In genomic region chr3:87367511-87367910, GRCm38 (mm10) we compare ENCODE assay signal across 35 mouse cellular contexts. TPM values are rescaled to one million over a fixed set of nuclear protein-coding genes. Genes with fewer than 3 reads are reported as not detected.
"Had no signal": no experiment of that assay in that cellular context is flagged by ENCODE, and none has a peak within 500 bp of the region (broad histone marks: within the 10 kb centered on the region; RNA-seq: fewer than 3 reads in every experiment).

No protein-coding gene starts in this region.

- H3K36me3 ChIP-seq: embryonic facial prominence, embryonic 10.5 days; embryonic facial prominence, embryonic 12.5 days; embryonic facial prominence, embryonic 13.5 days; embryonic facial prominence, embryonic 15.5 days; forebrain, embryonic 10.5 days; forebrain, embryonic 12.5 days; forebrain, embryonic 15.5 days had no signal

- H3K9ac ChIP-seq: embryonic facial prominence, embryonic 12.5 days; embryonic facial prominence, embryonic 13.5 days; embryonic facial prominence, embryonic 15.5 days; forebrain, embryonic 12.5 days; forebrain, embryonic 13.5 days; forebrain, embryonic 15.5 days; forebrain, postnatal 0 days had no signal

- H3K27me3 ChIP-seq: embryonic facial prominence, embryonic 12.5 days; embryonic facial prominence, embryonic 13.5 days; embryonic facial prominence, embryonic 15.5 days; forebrain, embryonic 12.5 days; forebrain, embryonic 13.5 days; forebrain, embryonic 15.5 days had no signal

- H3K9me3 ChIP-seq: embryonic facial prominence, embryonic 10.5 days; embryonic facial prominence, embryonic 12.5 days; embryonic facial prominence, embryonic 13.5 days; embryonic facial prominence, embryonic 15.5 days; forebrain, embryonic 10.5 days; forebrain, embryonic 12.5 days; forebrain, embryonic 13.5 days; forebrain, embryonic 15.5 days had no signal

- DNase-seq: cerebellum, adult 2 months; cerebellum, adult 8-10 months; cerebellum, adult 9-10 months; cerebellum, adult 9-11 months; cerebellum, postnatal 10 days; cerebellum, postnatal 14 days; cerebellum, postnatal 25 days; cerebellum, postnatal 36 days; embryo, embryonic 11 days; forebrain, postnatal 0 days; gastrocnemius, adult 2 months; gastrocnemius, postnatal 10 days; gastrocnemius, postnatal 14 days; gastrocnemius, postnatal 25 days; gastrocnemius, postnatal 36 days; heart, adult 18-20 months; heart, adult 2 months had no signal

- H3K4me3 ChIP-seq: embryonic facial prominence, embryonic 10.5 days; embryonic facial prominence, embryonic 12.5 days; embryonic facial prominence, embryonic 13.5 days; embryonic facial prominence, embryonic 15.5 days; erythroblast, embryonic 14.5 days; forebrain, embryonic 10.5 days; forebrain, embryonic 12.5 days; forebrain, embryonic 13.5 days; forebrain, embryonic 15.5 days; gastrocnemius, adult 2 months; heart, adult 2 months had no signal

- H3K4me2 ChIP-seq: embryonic facial prominence, embryonic 12.5 days; embryonic facial prominence, embryonic 13.5 days; embryonic facial prominence, embryonic 15.5 days; forebrain, embryonic 12.5 days; forebrain, embryonic 13.5 days; forebrain, embryonic 15.5 days had no signal

- ATAC-seq: forebrain, embryonic 13.5 days; forebrain, embryonic 14.5 days; forebrain, embryonic 15.5 days; forebrain, embryonic 16.5 days; forebrain, postnatal 0 days had no signal

- H3K27ac ChIP-seq: embryonic facial prominence, embryonic 10.5 days; embryonic facial prominence, embryonic 12.5 days; embryonic facial prominence, embryonic 13.5 days; embryonic facial prominence, embryonic 15.5 days; forebrain, embryonic 10.5 days; forebrain, embryonic 12.5 days; forebrain, embryonic 13.5 days; forebrain, embryonic 15.5 days; gastrocnemius, adult 2 months; heart, adult 2 months had no signal

- H3K4me1 ChIP-seq: embryonic facial prominence, embryonic 10.5 days; embryonic facial prominence, embryonic 12.5 days; embryonic facial prominence, embryonic 13.5 days; embryonic facial prominence, embryonic 15.5 days; forebrain, embryonic 12.5 days; forebrain, embryonic 13.5 days; forebrain, embryonic 15.5 days had no signal

RNA-seq across cellular contexts. Expression of gene Fcrl1, which starts 8.7 kb away (rescaled TPM):
- total RNA-seq: forebrain, postnatal 0 days; gastrocnemius, adult 18-20 months; gastrocnemius, adult 2 months; gastrocnemius, postnatal 10 days; gastrocnemius, postnatal 14 days; gastrocnemius, postnatal 25 days; gastrocnemius, postnatal 36 days had no signal
- polyA plus RNA-seq: embryonic facial prominence, embryonic 10.5 days; embryonic facial prominence, embryonic 11.5 days; erythroblast, embryonic 14.5 days; forebrain, embryonic 10.5 days; forebrain, embryonic 11.5 days; forebrain, embryonic 12.5 days; forebrain, embryonic 13.5 days; forebrain, embryonic 15.5 days; forebrain, embryonic 16.5 days had no signal

RNA-seq across cellular contexts. Expression of gene Cd5l, which starts 9.8 kb away (rescaled TPM):
- total RNA-seq: forebrain, postnatal 0 days; gastrocnemius, adult 18-20 months; gastrocnemius, adult 2 months; gastrocnemius, adult 8-10 months; gastrocnemius, postnatal 10 days; gastrocnemius, postnatal 14 days; gastrocnemius, postnatal 36 days; granulocyte monocyte progenitor cell, adult 5-6 weeks had no signal
- polyA plus RNA-seq: cortical plate, adult 2 months; embryonic facial prominence, embryonic 10.5 days; embryonic facial prominence, embryonic 11.5 days; forebrain, embryonic 10.5 days; forebrain, embryonic 11.5 days; forebrain, embryonic 12.5 days; forebrain, embryonic 13.5 days; forebrain, embryonic 16.5 days; forebrain, postnatal 0 days; frontal cortex, adult 2 months had no signal
